Mouse (Mus musculus) spleen, adult 2 months (tissue): ENCODE measurements around the gene Slc9a9.

Experiments
- CTCF ChIP-seq: fragments of 200-500 bp; IDR thresholded peaks from 2 replicates; pipeline ENCODE4 v1.5.1; 2011; ENCODE audit warnings: mild to moderate bottlenecking, inconsistent platforms; ENCODE audit not compliant: insufficient read depth, insufficient read length, insufficient replicate concordance; ENCODE audit errors: extremely low read depth
- POLR2A ChIP-seq: fragments of 200-500 bp; IDR thresholded peaks from 2 replicates; pipeline ENCODE4 v1.6.1; 2011; ENCODE audit warnings: low read depth, low read length, inconsistent platforms

GRCm38 (mm10) chr9:95266179-95266578 is 596.5 kb downstream of the Slc9a9 start:
- TF ChIP-seq CTCF (no peak), POLR2A (no peak)
